Mouse (Mus musculus) forebrain, postnatal 0 days (tissue): ENCODE data around the gene Gstm3. TPM values are rescaled to one million over a fixed set of nuclear protein-coding genes. Genes with fewer than 3 reads are reported as not detected.
"Not testable (repeated sequence)": the region's sequence is repeated elsewhere in the genome, so short reads cannot be mapped to it uniquely, and the experiment has no call there.

Experiments
- ATAC-seq: fragments of 200-750 bp; cut with Nextera tagmentation; 2 replicates; pipeline ENCODE4 v1.8.0; 2017; ENCODE audit warnings: mild to moderate bottlenecking, moderate library complexity
- DNase-seq: peaks from one replicate; pipeline ENCODE4 v3.0.0-alpha.2; 2015
- H3K27ac ChIP-seq: fragments of 300-500 bp; sonication (generic); 2 replicates; pipeline ENCODE4 v1.5.1; 2014; ENCODE audit warnings: low read depth, mild to moderate bottlenecking, antibody characterized with exemption, low read length, moderate library complexity, mixed read lengths
- H3K27me3 ChIP-seq: fragments of 300-500 bp; sonication (generic); 2 replicates; pipeline ENCODE4 v1.6.1; 2014; ENCODE audit warnings: mild to moderate bottlenecking, low read length, mixed read lengths; ENCODE audit not compliant: insufficient read depth
- H3K36me3 ChIP-seq: fragments of 300-500 bp; sonication (generic); 2 replicates; pipeline ENCODE4 v1.6.1; 2014; ENCODE audit warnings: mild to moderate bottlenecking, moderate library complexity; ENCODE audit not compliant: insufficient read depth
- H3K4me1 ChIP-seq: fragments of 300-500 bp; sonication (generic); 2 replicates; pipeline ENCODE4 v1.6.1; 2014; ENCODE audit warnings: antibody characterized with exemption; ENCODE audit not compliant: insufficient read depth
- H3K4me2 ChIP-seq: fragments of 300-500 bp; sonication (generic); 2 replicates; pipeline ENCODE4 v1.6.1; 2014; ENCODE audit warnings: low read depth, mild to moderate bottlenecking, moderate library complexity
- H3K4me3 ChIP-seq: fragments of 300-500 bp; sonication (generic); 2 replicates; pipeline ENCODE4 v1.5.1; 2014; ENCODE audit warnings: low read depth, low read length, mixed read lengths
- H3K9ac ChIP-seq: fragments of 300-500 bp; sonication (generic); 2 replicates; pipeline ENCODE4 v1.6.1; 2014; ENCODE audit warnings: mild to moderate bottlenecking
- H3K9me3 ChIP-seq: fragments of 300-500 bp; sonication (generic); 2 replicates; pipeline ENCODE4 v1.6.1; 2016; ENCODE audit warnings: low read length
- CTCF ChIP-seq: sonication (generic); IDR thresholded peaks from 2 replicates; pipeline ENCODE4 v1.5.1; 2016; ENCODE audit warnings: antibody characterized with exemption, control low read depth, low read depth
- WGBS: fragments of 180-500 bp; shearing (Covaris S2); extraction: QIAGEN DNeasy Blood & Tissue Kit; methylation state at CpG from one replicate; pipeline ENCODE4 v1.1.7; 2014; 5-methylcytosine and 5-hydroxymethylcytosine counted together
- polyA plus RNA-seq: library from polyadenylated mRNA; unstranded; fragments of >200 nt; fragmentation: Nextera tagmentation; extraction: Ambion mirVana; gene quantifications from 2 replicates; pipeline ENCODE4 v1.2.1, GENCODE M21; 2015
- total RNA-seq: library from RNA; depleted of rRNA; stranded (reverse); fragments of >200 nt; gene quantifications from 2 replicates; pipeline ENCODE4 v1.2.3, GENCODE M21; 2014; rRNA removed

The Gstm3 gene
- total RNA-seq (not detected in 2 replicates), polyA plus RNA-seq (not detected in 2 replicates)

GRCm38 (mm10) chr3:107968724-107969395, at the start of gene Gstm3:
Gstm3 (minus strand) TSS chr3:107969283.
- ATAC-seq (no peak), DNase-seq (no peak)
- Histone ChIP-seq H3K27me3 (no peaks in the 10 kb centered on the region), H3K4me2 (no peak within 1 kb of the TSS), H3K4me1 (no peaks in the 10 kb centered on the region), H3K9me3 (no peaks in the 10 kb centered on the region), H3K4me3 (no peak within 1 kb of the TSS), H3K27ac (no peak within 1 kb of the TSS), H3K9ac (no peak within 1 kb of the TSS), H3K36me3 (no peaks in the 10 kb centered on the region)
- TF ChIP-seq CTCF: no peak
- WGBS: 75% methylated on average over 13 of the region's 13 CpGs

DNA sequence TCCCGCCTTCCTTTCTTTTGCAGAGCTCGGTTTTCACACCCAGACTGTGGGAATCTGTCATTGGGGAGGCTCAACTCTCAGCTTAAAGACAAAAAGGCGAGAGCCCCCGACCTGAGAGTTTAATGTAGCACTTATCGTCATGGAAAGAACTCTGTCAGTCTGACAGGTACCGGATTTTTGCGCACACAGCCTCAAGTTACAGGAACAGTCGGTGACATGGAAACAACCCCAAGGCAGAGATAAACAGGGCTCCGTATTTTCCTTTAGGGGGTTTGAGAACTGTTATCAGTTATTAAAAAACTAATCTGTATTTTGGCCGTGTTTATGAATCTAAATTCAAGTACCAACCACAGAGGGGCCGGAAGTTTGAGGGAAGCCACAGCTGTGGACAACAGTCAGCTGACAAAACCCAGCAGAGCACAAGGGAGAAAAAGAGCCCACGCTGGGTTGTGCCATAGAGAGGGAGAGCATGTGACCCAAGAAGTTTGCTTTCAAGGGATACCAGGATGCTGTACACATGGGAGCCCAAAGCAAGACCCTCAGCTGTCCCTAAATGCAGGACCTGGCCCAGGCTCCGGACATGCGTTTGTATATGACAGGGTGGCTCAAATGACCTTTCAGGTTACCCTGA, 49.2 kb upstream of the Gstm3 start:
- H3K36me3 ChIP-seq: no peaks in the 10 kb centered on the region
- no peak for TF ChIP-seq CTCF
- WGBS: 20% methylated on average over 14 of the region's 14 CpGs
- peak overlapping the region; percentile 62; the same call in 1 of the 2 replicates for H3K9ac ChIP-seq
- DNase-seq (no peak), ATAC-seq (no peak)
- no peaks in the 10 kb centered on the region for H3K4me1 ChIP-seq
- H3K4me3 ChIP-seq: peak overlapping the region; percentile 39
- H3K4me2 ChIP-seq: peak overlapping the region; percentile 70
- H3K27ac ChIP-seq: peak overlapping the region; percentile 23
- no peaks in the 10 kb centered on the region for H3K27me3 ChIP-seq
- no peaks in the 10 kb centered on the region for H3K9me3 ChIP-seq

- Histone ChIP-seq H3K4me3 (peak within 1 kb of the TSS; percentile 39), H3K36me3 (no peaks in the 10 kb centered on the region), H3K27me3 (no peaks in the 10 kb centered on the region), H3K27ac (peak within 1 kb of the TSS; percentile 83), H3K4me1 (no peaks in the 10 kb centered on the region), H3K9ac (peak within 1 kb of the TSS; percentile 62), H3K9me3 (no peaks in the 10 kb centered on the region), H3K4me2 (peak within 1 kb of the TSS; percentile 70)
- TF ChIP-seq CTCF: peak; percentile 94
- under 1% methylated on average over 31 of the region's 31 CpGs for WGBS
- ATAC-seq: peak; percentile 93
- peak; percentile 95 for DNase-seq
Observed at GRCm38 (mm10) chr3:108017473-108018189, 48.5 kb upstream of the Gstm3 start, which contains the start of gene Gstm1. Gstm1 (minus strand) TSS chr3:108017973.

DNA sequence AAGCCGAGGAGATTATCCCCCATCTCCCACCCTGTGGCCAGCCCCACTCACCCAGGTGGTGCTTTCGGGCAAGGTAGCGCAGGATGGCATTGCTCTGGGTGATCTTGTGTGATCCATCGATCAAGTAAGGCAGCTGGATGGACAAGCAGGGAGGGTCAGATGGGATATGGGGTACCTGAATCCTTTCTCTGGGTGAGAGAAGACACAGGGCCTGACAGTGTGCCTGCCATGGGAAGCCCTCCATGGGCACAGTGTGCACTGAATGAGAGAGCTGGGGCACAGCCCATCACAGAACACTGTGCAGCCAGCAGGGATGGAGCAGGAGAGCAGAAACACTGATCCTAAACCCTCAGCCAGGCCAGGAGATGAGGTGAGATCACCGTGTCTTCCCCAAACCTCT, 47.4 kb upstream of the Gstm3 start:
- 86% methylated on average over 5 of the region's 5 CpGs for WGBS
- not testable (repeated sequence) for ATAC-seq, H3K4me3 ChIP-seq

GRCm38 (mm10) chr3:108014974-108015346, 45.9 kb upstream of the Gstm3 start:
- 90% methylated on average over 2 of the region's 2 CpGs for WGBS

More for the DNA sequence above, 47.4 kb upstream of the Gstm3 start:
- not testable (repeated sequence) for H3K27me3 ChIP-seq, H3K9me3 ChIP-seq, DNase-seq, H3K36me3 ChIP-seq, H3K9ac ChIP-seq, H3K4me1 ChIP-seq, H3K27ac ChIP-seq
- peak overlapping the region; percentile 70 for H3K4me2 ChIP-seq

DNA sequence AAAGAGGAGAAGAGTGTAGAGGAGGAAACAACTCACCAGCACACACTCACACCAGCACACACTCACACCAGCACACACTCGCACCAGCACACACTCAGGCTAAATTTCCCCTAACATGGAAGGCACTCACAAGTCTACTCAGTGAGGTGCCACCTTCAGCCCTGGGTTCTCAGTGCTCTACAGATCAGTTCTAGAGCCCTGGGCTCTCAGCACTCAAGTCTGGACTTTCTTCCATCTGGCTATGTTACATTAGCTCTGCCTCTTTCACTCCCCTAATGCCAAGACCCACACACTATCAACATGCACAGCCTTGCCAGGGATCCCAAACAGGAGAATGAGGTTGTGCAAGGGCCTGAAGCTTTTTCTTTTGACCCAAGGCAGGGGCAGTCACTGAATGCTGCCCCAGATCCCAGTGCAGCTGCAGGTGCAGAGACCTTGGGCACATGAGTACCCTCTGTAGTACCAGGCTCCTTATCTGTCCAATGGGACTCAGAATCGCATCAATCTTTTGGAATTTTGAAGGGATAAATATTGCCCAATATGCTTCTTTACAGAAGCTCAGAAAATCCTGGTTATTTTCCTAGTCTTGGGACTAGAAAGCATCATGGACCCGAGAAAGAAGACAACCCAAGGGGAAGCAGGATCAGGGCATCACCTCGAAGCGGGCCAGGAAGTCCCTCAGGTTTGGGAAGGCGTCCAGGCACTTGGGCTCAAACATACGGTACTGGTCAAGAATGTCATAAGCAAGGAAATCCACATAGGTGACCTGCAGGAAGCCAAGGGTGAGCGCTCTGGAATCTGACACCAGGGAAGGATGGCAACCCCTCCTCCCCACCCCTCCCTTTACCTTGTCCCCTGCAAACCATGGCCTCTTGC, 45.3 kb upstream of the Gstm3 start:
- no peak overlapping the region for H3K4me2 ChIP-seq
- no peaks in the 10 kb centered on the region for H3K4me1 ChIP-seq
- no peaks in the 10 kb centered on the region for H3K36me3 ChIP-seq
- no peak for ATAC-seq
- TF ChIP-seq CTCF: no peak
- no peak overlapping the region for H3K4me3 ChIP-seq
- H3K27ac ChIP-seq: no peak overlapping the region
- H3K27me3 ChIP-seq: no peaks in the 10 kb centered on the region
- 89% methylated on average over 8 of the region's 8 CpGs for WGBS
- no peak overlapping the region for H3K9ac ChIP-seq
- DNase-seq: no peak
- H3K9me3 ChIP-seq: no peaks in the 10 kb centered on the region

More at GRCm38 (mm10) chr3:108014974-108015346, 45.9 kb upstream of the Gstm3 start:
- Histone ChIP-seq H3K4me2 (no peak overlapping the region), H3K27me3 (no peaks in the 10 kb centered on the region), H3K4me1 (no peaks in the 10 kb centered on the region), H3K4me3 (no peak overlapping the region), H3K9ac (no peak overlapping the region), H3K36me3 (no peaks in the 10 kb centered on the region), H3K27ac (no peak overlapping the region), H3K9me3 (no peaks in the 10 kb centered on the region)
- ATAC-seq: no peak
- no peak for TF ChIP-seq CTCF
- DNase-seq: no peak
